Mouse (Mus musculus) myocyte (in vitro differentiated cells): ENCODE results near the gene Zfp775. TPM values are rescaled to one million over a fixed set of nuclear protein-coding genes. Genes with fewer than 3 reads are reported as not detected.

Experiments
- H3K27me3 ChIP-seq: one replicate; pipeline ENCODE4 v1.6.1; 2011; ENCODE audit not compliant: control insufficient read depth, insufficient read depth, insufficient read length
- H3K36me3 ChIP-seq: one replicate; pipeline ENCODE4 v1.6.1; 2011; ENCODE audit not compliant: control insufficient read depth, insufficient read depth
- H3K4me2 ChIP-seq: one replicate; pipeline ENCODE4 v1.6.1; 2011; ENCODE audit warnings: low read depth, control low read depth
- H3K4me3 ChIP-seq: one replicate; pipeline ENCODE4 v1.5.1; 2011; ENCODE audit warnings: mild to moderate bottlenecking, control low read depth, moderate library complexity
- H3K79me2 ChIP-seq: one replicate; pipeline ENCODE4 v1.6.1; 2011; ENCODE audit not compliant: control insufficient read depth, insufficient read depth
- H3ac ChIP-seq: one replicate; pipeline ENCODE4 v1.6.1; 2011; ENCODE audit not compliant: control insufficient read depth, insufficient read length
- CEBPB ChIP-seq: IDR thresholded peaks from 2 replicates; pipeline ENCODE4 v1.6.1; 2011; ENCODE audit warnings: mild to moderate bottlenecking, moderate library complexity; ENCODE audit not compliant: poor library complexity, insufficient read depth, severe bottlenecking
- E2F4 ChIP-seq: IDR thresholded peaks from one replicate; pipeline ENCODE4 v1.6.1; 2011; ENCODE audit warnings: mild to moderate bottlenecking, control low read depth, moderate library complexity; ENCODE audit not compliant: insufficient read depth
- MAX ChIP-seq: IDR thresholded peaks from one replicate; pipeline ENCODE4 v1.6.1; 2011; ENCODE audit warnings: low read depth, mild to moderate bottlenecking, control low read depth
- MYOD1 ChIP-seq, 3 experiments: IDR thresholded peaks; one replicate each; pipeline ENCODE4 v1.6.1; 2011; ENCODE audit warnings: control low read depth in 2 of 3, low read depth in 2 of 3, mild to moderate bottlenecking in 2 of 3, moderate library complexity in 1 of 3; ENCODE audit not compliant: insufficient read length in 2 of 3, control insufficient read depth in 1 of 3
- MYOG ChIP-seq, 3 experiments: IDR thresholded peaks; one replicate each; pipeline ENCODE4 v1.6.1; 2011; ENCODE audit warnings: control low read depth in 2 of 3, low read depth in 2 of 3, mild to moderate bottlenecking in 2 of 3; ENCODE audit not compliant: insufficient read length in 2 of 3, control insufficient read depth in 1 of 3, insufficient read depth in 1 of 3
- POLR2A ChIP-seq: IDR thresholded peaks from one replicate; pipeline ENCODE4 v1.6.1; 2011; ENCODE audit warnings: low read depth, mild to moderate bottlenecking, control low read depth, moderate library complexity; ENCODE audit not compliant: insufficient read length
- POLR2AphosphoS2 ChIP-seq: IDR thresholded peaks from one replicate; pipeline ENCODE4 v1.6.1; 2011; ENCODE audit warnings: low read depth, control low read depth; ENCODE audit not compliant: insufficient read length
- REST ChIP-seq: IDR thresholded peaks from one replicate; pipeline ENCODE4 v1.6.1; 2011; ENCODE audit warnings: mild to moderate bottlenecking, control low read depth, moderate library complexity; ENCODE audit not compliant: insufficient read depth, insufficient read length
- SRF ChIP-seq: IDR thresholded peaks from one replicate; pipeline ENCODE4 v1.6.1; 2011; ENCODE audit warnings: low read depth; ENCODE audit not compliant: control insufficient read depth, insufficient read length
- TCF12 ChIP-seq: IDR thresholded peaks from one replicate; pipeline ENCODE4 v1.6.1; 2011; ENCODE audit warnings: mild to moderate bottlenecking, control low read depth; ENCODE audit not compliant: poor library complexity, insufficient read depth, severe bottlenecking
- TCF3 ChIP-seq: IDR thresholded peaks from one replicate; pipeline ENCODE4 v1.6.1; 2011; ENCODE audit warnings: low read depth, control low read depth; ENCODE audit not compliant: insufficient read length
- USF1 ChIP-seq: IDR thresholded peaks from one replicate; pipeline ENCODE4 v1.6.1; 2011; ENCODE audit warnings: low read depth, mild to moderate bottlenecking, control low read depth, moderate library complexity
- polyA plus RNA-seq: library from polyadenylated mRNA; unstranded; fragments of >200 nt; fragmentation: generic; extraction: Trizol; gene quantifications from one replicate; pipeline ENCODE4 v1.2.1, GENCODE M21; 2012; ENCODE audit warnings: missing spikeins

Zfp775 gene
- polyA plus RNA-seq, 1 experiment: 4.1 TPM

- Histone ChIP-seq H3K4me2 (no peak overlapping the region), H3K79me2 (no peaks in the 10 kb centered on the region), H3ac (no peak overlapping the region), H3K36me3 (no peaks in the 10 kb centered on the region), H3K27me3 (peaks cover 5% of the 10 kb centered on the region), H3K4me3 (no peak overlapping the region)
- TF ChIP-seq REST: no peak
- TF ChIP-seq E2F4: no peak
- no peak for TF ChIP-seq MYOD1 (IDR thresholded peaks at IDR 0.05; ENCODE audit: control insufficient read depth in 1 of 3, insufficient read length in 2 of 3, low read depth in 2 of 3)
- no peak for TF ChIP-seq USF1
These were observed 56.9 kb downstream of the Zfp775 start for GRCm38 (mm10) chr6:48658721-48659120.

GRCm38 (mm10) chr6:48664750-48665149 is 62.9 kb downstream of the Zfp775 start:
- H3K79me2 ChIP-seq: no peaks in the 10 kb centered on the region
- no peaks in the 10 kb centered on the region for H3K36me3 ChIP-seq
- H3K4me2 ChIP-seq: no peak overlapping the region
- H3ac ChIP-seq: no peak overlapping the region
- TF ChIP-seq MYOD1 (IDR thresholded peaks at IDR 0.05; ENCODE audit: control insufficient read depth in 1 of 3, insufficient read length in 2 of 3, low read depth in 2 of 3) (no peak), E2F4 (no peak), MAX (no peak), TCF3 (no peak), USF1 (no peak), SRF (no peak), POLR2A (no peak), CEBPB (no peak), MYOG (IDR thresholded peaks at IDR 0.05; ENCODE audit: control insufficient read depth in 1 of 3, insufficient read depth in 1 of 3, insufficient read length in 2 of 3, low read depth in 2 of 3) (no peak), TCF12 (no peak), POLR2AphosphoS2 (no peak), REST (no peak)
- H3K4me3 ChIP-seq: no peak overlapping the region
- H3K27me3 ChIP-seq: peaks cover 7% of the 10 kb centered on the region

- no peak overlapping the region for H3K4me3 ChIP-seq
- H3ac ChIP-seq: no peak overlapping the region
- no peak overlapping the region for H3K4me2 ChIP-seq
- peaks cover 7% of the 10 kb centered on the region for H3K27me3 ChIP-seq
- H3K79me2 ChIP-seq: no peaks in the 10 kb centered on the region
- H3K36me3 ChIP-seq: no peaks in the 10 kb centered on the region
- TF ChIP-seq TCF12: no peak
- no peak for TF ChIP-seq E2F4
- TF ChIP-seq MYOD1 (IDR thresholded peaks at IDR 0.05; ENCODE audit: control insufficient read depth in 1 of 3, insufficient read length in 2 of 3, low read depth in 2 of 3): no peak
- TF ChIP-seq POLR2A: no peak
- no peak for TF ChIP-seq CEBPB
- no peak for TF ChIP-seq MAX
- no peak for TF ChIP-seq MYOG (IDR thresholded peaks at IDR 0.05; ENCODE audit: control insufficient read depth in 1 of 3, insufficient read depth in 1 of 3, insufficient read length in 2 of 3, low read depth in 2 of 3)
- TF ChIP-seq USF1: no peak
- TF ChIP-seq TCF3: no peak
- TF ChIP-seq SRF: no peak
- TF ChIP-seq REST: no peak
- TF ChIP-seq POLR2AphosphoS2: no peak
These were observed 63.6 kb downstream of the Zfp775 start for GRCm38 (mm10) chr6:48665471-48665870.

GRCm38 (mm10) chr6:48666159-48666586 is 64.3 kb downstream of the Zfp775 start:
- H3K4me2 ChIP-seq: no peak overlapping the region
- no peak overlapping the region for H3ac ChIP-seq
- no peak overlapping the region for H3K4me3 ChIP-seq
- peaks cover 7% of the 10 kb centered on the region for H3K27me3 ChIP-seq
- no peaks in the 10 kb centered on the region for H3K79me2 ChIP-seq
- no peaks in the 10 kb centered on the region for H3K36me3 ChIP-seq
- no peak for TF ChIP-seq SRF
- no peak for TF ChIP-seq MAX
- no peak for TF ChIP-seq CEBPB
- no peak for TF ChIP-seq E2F4
- no peak for TF ChIP-seq POLR2A
- no peak for TF ChIP-seq MYOD1 (IDR thresholded peaks at IDR 0.05; ENCODE audit: control insufficient read depth in 1 of 3, insufficient read length in 2 of 3, low read depth in 2 of 3)
- TF ChIP-seq TCF12: no peak
- TF ChIP-seq MYOG (IDR thresholded peaks at IDR 0.05; ENCODE audit: control insufficient read depth in 1 of 3, insufficient read depth in 1 of 3, insufficient read length in 2 of 3, low read depth in 2 of 3): no peak
- no peak for TF ChIP-seq REST
- TF ChIP-seq TCF3: no peak
- TF ChIP-seq POLR2AphosphoS2: no peak
- no peak for TF ChIP-seq USF1

DNA sequence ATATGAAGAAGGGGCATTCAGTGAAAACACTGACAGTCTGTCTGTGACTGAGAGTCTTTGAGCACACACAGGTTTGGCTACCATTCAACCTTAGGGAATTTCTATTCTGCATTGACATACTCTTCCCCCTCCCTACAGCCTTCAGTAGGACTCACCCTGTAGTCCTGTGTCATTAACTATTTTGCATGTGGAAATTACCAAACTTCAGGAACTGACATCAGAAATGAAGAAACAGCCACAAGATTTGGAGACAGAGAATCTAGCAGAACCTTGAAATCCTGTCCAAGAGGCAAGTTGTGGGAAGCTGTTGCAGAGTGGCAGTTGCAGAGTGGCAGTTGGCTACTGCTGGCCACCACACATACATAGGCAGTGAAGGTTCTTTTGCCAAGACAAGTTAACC is 66.2 kb downstream of the Zfp775 start:
- TF ChIP-seq TCF3 (no peak), REST (no peak), SRF (no peak), MAX (no peak)

More for the DNA sequence above, 66.2 kb downstream of the Zfp775 start:
- H3K4me2 ChIP-seq: no peak overlapping the region
- H3K36me3 ChIP-seq: no peaks in the 10 kb centered on the region
- H3ac ChIP-seq: no peak overlapping the region
- peaks cover 7% of the 10 kb centered on the region for H3K27me3 ChIP-seq
- H3K4me3 ChIP-seq: no peak overlapping the region
- H3K79me2 ChIP-seq: no peaks in the 10 kb centered on the region
